Mouse (Mus musculus) MEL (cell line): Measurements from ENCODE around the gene St6gal1. TPM values are rescaled to one million over a fixed set of nuclear protein-coding genes. Genes with fewer than 3 reads are reported as not detected.

Source experiments
- DNase-seq: peaks from one replicate; pipeline ENCODE4 v3.0.0; 2011; ENCODE audit warnings: low read depth, low spot score
- H3K27ac ChIP-seq: 2 replicates; pipeline ENCODE4 v1.5.1; 2012; ENCODE audit warnings: low read depth, mild to moderate bottlenecking, control low read depth, low read length, moderate library complexity; ENCODE audit not compliant: control insufficient read depth
- H3K27me3 ChIP-seq, 2 experiments: fragments of 150-350 bp in 1 of 2; sonication (generic) in 1 of 2; 2 replicates each; pipeline ENCODE4 v1.6.1; 2012; ENCODE audit warnings: low read length in 2 of 2, mild to moderate bottlenecking in 2 of 2, improper control_type of control experiment in 1 of 2, moderate library complexity in 1 of 2; ENCODE audit not compliant: insufficient read depth in 2 of 2, control insufficient read depth in 1 of 2
- H3K36me3 ChIP-seq, 2 experiments: 2 replicates each; pipeline ENCODE4 v1.6.1; 2012 to 2014; ENCODE audit warnings: low read length in 2 of 2, improper control_type of control experiment in 1 of 2, inconsistent platforms in 1 of 2, mild to moderate bottlenecking in 1 of 2; ENCODE audit not compliant: insufficient read depth in 2 of 2, control insufficient read depth in 1 of 2
- H3K4me1 ChIP-seq, 2 experiments: fragments of 150-350 bp in 1 of 2; sonication (generic) in 1 of 2; 2 replicates each; pipeline ENCODE4 v1.6.1; 2012; ENCODE audit warnings: low read length in 2 of 2, improper control_type of control experiment in 1 of 2, mild to moderate bottlenecking in 1 of 2; ENCODE audit not compliant: insufficient read depth in 2 of 2, control insufficient read depth in 1 of 2
- H3K4me3 ChIP-seq, 2 experiments: fragments of 150-350 bp in 1 of 2; sonication (generic) in 1 of 2; 2 replicates each; pipeline ENCODE4 v1.5.1; 2012; ENCODE audit warnings: low read depth in 2 of 2, low read length in 2 of 2, mild to moderate bottlenecking in 2 of 2, moderate library complexity in 2 of 2, control low read depth in 1 of 2, improper control_type of control experiment in 1 of 2; ENCODE audit not compliant: control insufficient read depth in 1 of 2, insufficient read depth in 1 of 2
- H3K79me2 ChIP-seq: 2 replicates; pipeline ENCODE4 v1.6.1; 2012; ENCODE audit warnings: mild to moderate bottlenecking, low read length, moderate library complexity; ENCODE audit not compliant: control insufficient read depth, poor library complexity, insufficient read depth
- H3K9ac ChIP-seq: 2 replicates; pipeline ENCODE4 v1.6.1; 2012; ENCODE audit warnings: low read depth, mild to moderate bottlenecking, control low read depth, low read length, moderate library complexity; ENCODE audit not compliant: control insufficient read depth, poor library complexity, severe bottlenecking
- H3K9me3 ChIP-seq: fragments of 150-350 bp; sonication (generic); replicated peaks from 2 replicates; pipeline ENCODE4 v1.6.1; 2012; ENCODE audit warnings: mild to moderate bottlenecking, low read length, improper control_type of control experiment, moderate library complexity; ENCODE audit not compliant: insufficient read depth
- BHLHE40 ChIP-seq: IDR thresholded peaks from 2 replicates; pipeline ENCODE4 v1.6.1; 2012; ENCODE audit warnings: low read depth, mild to moderate bottlenecking, inconsistent platforms, low read length, improper control_type of control experiment, borderline replicate concordance
- CHD1 ChIP-seq: IDR thresholded peaks from 2 replicates; pipeline ENCODE4 v1.6.1; 2012; ENCODE audit warnings: low read depth, mild to moderate bottlenecking, inconsistent platforms, low read length, improper control_type of control experiment
- CTCF ChIP-seq, 3 experiments: IDR thresholded peaks in 2 of 3; conservative IDR thresholded peaks in 1 of 3; 2 replicates each; pipeline ENCODE4 v1.5.1; 2011 to 2012; ENCODE audit warnings: low read length in 3 of 3, low read depth in 2 of 3, mild to moderate bottlenecking in 2 of 3, improper control_type of control experiment in 1 of 3, inconsistent platforms in 1 of 3, mixed read lengths in 1 of 3, moderate library complexity in 1 of 3; ENCODE audit not compliant: control insufficient read depth in 1 of 3, insufficient read depth in 1 of 3, poor library complexity in 1 of 3, severe bottlenecking in 1 of 3
- E2F4 ChIP-seq: IDR thresholded peaks from 2 replicates; pipeline ENCODE4 v1.6.1; 2011; ENCODE audit warnings: low read depth, low read length, improper control_type of control experiment, borderline replicate concordance
- ELF1 ChIP-seq: IDR thresholded peaks from 2 replicates; pipeline ENCODE4 v1.6.1; 2014; ENCODE audit warnings: low read depth, mild to moderate bottlenecking, inconsistent platforms, low read length, improper control_type of control experiment, moderate library complexity
- ETS1 ChIP-seq: IDR thresholded peaks from 2 replicates; pipeline ENCODE4 v1.6.1; 2012; ENCODE audit warnings: low read depth, mild to moderate bottlenecking, inconsistent platforms, low read length, improper control_type of control experiment, moderate library complexity
- GATA1 ChIP-seq: IDR thresholded peaks from 2 replicates; pipeline ENCODE4 v1.6.1; 2011; ENCODE audit warnings: low read depth, low read length, improper control_type of control experiment
- KAT2A ChIP-seq: conservative IDR thresholded peaks from 2 replicates; pipeline ENCODE4 v1.6.1; 2012; ENCODE audit warnings: low read depth, low read length, improper control_type of control experiment, inconsistent platforms
- MAFK ChIP-seq: IDR thresholded peaks from 2 replicates; pipeline ENCODE4 v1.6.1; 2011; ENCODE audit warnings: low read depth, mild to moderate bottlenecking, low read length, improper control_type of control experiment, borderline replicate concordance
- MEF2A ChIP-seq: IDR thresholded peaks from 2 replicates; pipeline ENCODE4 v1.6.1; 2014; ENCODE audit warnings: low read depth, mild to moderate bottlenecking, inconsistent platforms, low read length, improper control_type of control experiment; ENCODE audit not compliant: poor library complexity, insufficient replicate concordance, severe bottlenecking; ENCODE audit errors: extremely low read depth
- NELFE ChIP-seq: IDR thresholded peaks from 2 replicates; pipeline ENCODE4 v1.6.1; 2011; ENCODE audit warnings: low read depth, low read length, improper control_type of control experiment
- NRF1 ChIP-seq: IDR thresholded peaks from 2 replicates; pipeline ENCODE4 v1.6.1; 2014; ENCODE audit warnings: low read depth, mild to moderate bottlenecking, inconsistent platforms, low read length, improper control_type of control experiment, moderate library complexity; ENCODE audit not compliant: poor library complexity, insufficient read depth, severe bottlenecking
- POLR2A ChIP-seq, 2 experiments: IDR thresholded peaks; 2 replicates each; pipeline ENCODE4 v1.6.1; 2011 to 2012; ENCODE audit warnings: low read length in 2 of 2, mild to moderate bottlenecking in 2 of 2, control low read depth in 1 of 2, improper control_type of control experiment in 1 of 2, low read depth in 1 of 2, moderate library complexity in 1 of 2; ENCODE audit not compliant: control insufficient read depth in 1 of 2, insufficient read depth in 1 of 2, poor library complexity in 1 of 2
- POLR2AphosphoS5 ChIP-seq: IDR thresholded peaks from 2 replicates; pipeline ENCODE4 v1.6.1; 2012; ENCODE audit warnings: low read depth, borderline replicate concordance, mild to moderate bottlenecking, inconsistent platforms, low read length, moderate library complexity, mixed read lengths
- RAD21 ChIP-seq: IDR thresholded peaks from 2 replicates; pipeline ENCODE4 v1.6.1; 2011; ENCODE audit warnings: mild to moderate bottlenecking, low read depth, low read length, improper control_type of control experiment
- SMC3 ChIP-seq: IDR thresholded peaks from 2 replicates; pipeline ENCODE4 v1.6.1; 2011; ENCODE audit warnings: low read depth, low read length, improper control_type of control experiment
- UBTF ChIP-seq: IDR thresholded peaks from 2 replicates; pipeline ENCODE4 v1.6.1; 2012; ENCODE audit warnings: low read depth, mild to moderate bottlenecking, inconsistent platforms, low read length, improper control_type of control experiment, moderate library complexity, borderline replicate concordance; ENCODE audit not compliant: insufficient read depth
- ZKSCAN1 ChIP-seq: IDR thresholded peaks from 2 replicates; pipeline ENCODE4 v1.6.1; 2012; ENCODE audit warnings: low read depth, mild to moderate bottlenecking, inconsistent platforms, low read length, improper control_type of control experiment, moderate library complexity
- polyA plus RNA-seq, 2 experiments: library from polyadenylated mRNA; stranded (reverse) in 1 of 2; unstranded in 1 of 2; fragments of >175 nt in 1 of 2; fragments of >200 nt in 1 of 2; gene quantifications; 2 replicates each; pipeline versions ENCODE4 v1.2.1 to v1.2.4; 2012; ENCODE audit warnings: low replicate concordance in 2 of 2, low read depth in 1 of 2; ENCODE audit not compliant: insufficient read length in 2 of 2, insufficient read depth in 1 of 2, missing spikeins in 1 of 2
- total RNA-seq: library from RNA; depleted of rRNA; stranded (reverse); fragments of 300-350 nt; gene quantifications from 2 replicates; pipeline ENCODE4 v1.2.3, GENCODE M21; 2012

Gene St6gal1
- total and polyA plus RNA-seq, 3 experiments, result not detected

GRCm38 (mm10) chr16:23249762-23250161 lies 25.2 kb downstream of the St6gal1 start:
- Histone ChIP-seq H3K27ac (no peak overlapping the region), H3K9me3 (no peaks in the 10 kb centered on the region), H3K27me3 (no peaks in the 10 kb centered on the region), H3K4me3 (no peak overlapping the region), H3K9ac (no peak overlapping the region), H3K36me3 (no peaks in the 10 kb centered on the region), H3K4me1 (no peaks in the 10 kb centered on the region), H3K79me2 (no peaks in the 10 kb centered on the region)
- no peak for DNase-seq
- no peak for TF ChIP-seq ELF1
- TF ChIP-seq NRF1, result no peak

- H3K4me1 ChIP-seq, result no peaks in the 10 kb centered on the region
- H3K9me3 ChIP-seq, result no peaks in the 10 kb centered on the region
- no peak for DNase-seq
- no peaks in the 10 kb centered on the region for H3K79me2 ChIP-seq
- no peak overlapping the region for H3K27ac ChIP-seq
- H3K9ac ChIP-seq, result no peak overlapping the region
- TF ChIP-seq ZKSCAN1 (no peak), CTCF (IDR thresholded peaks at IDR 0.05 in 2 of 3, conservative IDR thresholded peaks at IDR 0.05 in 1 of 3; ENCODE audit: control insufficient read depth in 1 of 3, insufficient read depth in 1 of 3, low read depth in 2 of 3, low read length in 3 of 3, poor library complexity in 1 of 3, severe bottlenecking in 1 of 3) (no peak), NRF1 (no peak), E2F4 (no peak), CHD1 (no peak), SMC3 (no peak), POLR2A (IDR thresholded peaks at IDR 0.05; ENCODE audit: control insufficient read depth in 1 of 2, insufficient read depth in 1 of 2, low read depth in 1 of 2, low read length in 2 of 2, poor library complexity in 1 of 2) (no peak), MAFK (no peak), BHLHE40 (no peak), GATA1 (no peak), KAT2A (no peak), POLR2AphosphoS5 (no peak), NELFE (no peak), MEF2A (no peak), ETS1 (no peak), UBTF (no peak), RAD21 (no peak)
- H3K27me3 ChIP-seq, result no peaks in the 10 kb centered on the region
- H3K36me3 ChIP-seq, result no peaks in the 10 kb centered on the region
- H3K4me3 ChIP-seq, result no peak overlapping the region
These were observed 26.3 kb downstream of the St6gal1 start for GRCm38 (mm10) chr16:23250556-23251444.
